Mouse (Mus musculus): ENCODE measurements around the gene Pou2f1.

GRCm38 (mm10) chr1:166017203-166017602, 14.7 kb upstream of the Pou2f1 start:
- TF ChIP-seq POLR2A (IDR thresholded peaks at IDR 0.05; ENCODE audit: insufficient read depth, low read depth, low read length): no peak
- TF ChIP-seq CTCF (IDR thresholded peaks at IDR 0.05): no peak
- TF ChIP-seq EP300 (IDR thresholded peaks at IDR 0.05; ENCODE audit: insufficient read depth, low read depth, low read length): no peak
